Mouse (Mus musculus) midbrain, embryonic 15.5 days (tissue): ENCODE measurements around the gene Lce1l. TPM values are rescaled to one million over a fixed set of nuclear protein-coding genes. Genes with fewer than 3 reads are reported as not detected.
"Not testable (repeated sequence)": the region's sequence is repeated elsewhere in the genome, so short reads cannot be mapped to it uniquely, and the experiment has no call there.

ENCODE experiments used
- ATAC-seq: fragments of 200-750 bp; cut with Nextera tagmentation; replicated peaks from 2 replicates; pipeline ENCODE4 v1.8.0; 2017; ENCODE audit warnings: moderate TSS enrichment
- H3K27ac ChIP-seq: fragments of 300-500 bp; sonication (generic); 2 replicates; pipeline ENCODE4 v1.5.1; 2015; ENCODE audit warnings: mild to moderate bottlenecking, inconsistent platforms
- H3K27me3 ChIP-seq: fragments of 300-500 bp; sonication (generic); replicated peaks from 2 replicates; pipeline ENCODE4 v1.6.1; 2015; ENCODE audit warnings: inconsistent platforms
- H3K36me3 ChIP-seq: fragments of 300-500 bp; sonication (generic); replicated peaks from 2 replicates; pipeline ENCODE4 v1.6.1; 2015; ENCODE audit warnings: inconsistent platforms
- H3K4me1 ChIP-seq: fragments of 300-500 bp; sonication (generic); 2 replicates; pipeline ENCODE4 v1.6.1; 2015; ENCODE audit warnings: inconsistent platforms
- H3K4me2 ChIP-seq: fragments of 300-500 bp; sonication (generic); 2 replicates; pipeline ENCODE4 v1.6.1; 2015; ENCODE audit warnings: inconsistent platforms, mild to moderate bottlenecking, moderate library complexity
- H3K4me3 ChIP-seq: fragments of 300-500 bp; sonication (generic); 2 replicates; pipeline ENCODE4 v1.5.1; 2015; ENCODE audit warnings: mild to moderate bottlenecking, inconsistent platforms
- H3K9ac ChIP-seq: fragments of 300-500 bp; sonication (generic); 2 replicates; pipeline ENCODE4 v1.6.1; 2015; ENCODE audit warnings: mild to moderate bottlenecking, inconsistent platforms
- H3K9me3 ChIP-seq: fragments of 300-500 bp; sonication (generic); 2 replicates; pipeline ENCODE4 v1.6.1; 2016; ENCODE audit warnings: inconsistent platforms
- WGBS: fragments of 180-500 bp; shearing (Covaris S2); methylation state at CpG from one replicate; pipeline ENCODE4 v1.1.7; 2015; ENCODE audit warnings: mixed read lengths; 5-methylcytosine and 5-hydroxymethylcytosine counted together
- polyA plus RNA-seq: library from polyadenylated mRNA; unstranded; fragments of >200 nt; fragmentation: Nextera tagmentation; extraction: Ambion mirVana; gene quantifications from 2 replicates; pipeline ENCODE4 v1.2.1, GENCODE M21; 2015

Gene Lce1l
- not detected in 2 replicates for polyA plus RNA-seq

- no peak for ATAC-seq
- H3K4me1 ChIP-seq = no peaks in the 10 kb centered on the region
- WGBS = 91% methylated on average over 3 of the region's 3 CpGs
- no peak within 1 kb of the TSS for H3K4me2 ChIP-seq
- no peaks in the 10 kb centered on the region for H3K36me3 ChIP-seq
- no peaks in the 10 kb centered on the region for H3K9me3 ChIP-seq
- no peak within 1 kb of the TSS for H3K9ac ChIP-seq
- H3K27ac ChIP-seq = no peak within 1 kb of the TSS
- H3K4me3 ChIP-seq = no peak within 1 kb of the TSS
- H3K27me3 ChIP-seq = no peaks in the 10 kb centered on the region
Measured at GRCm38 (mm10) chr3:92851186-92851585, at the start of gene Lce1l. Lce1l (minus strand) TSS chr3:92851286.

- Histone ChIP-seq H3K36me3 (no peaks in the 10 kb centered on the region), H3K9ac (no peak overlapping the region), H3K4me1 (no peaks in the 10 kb centered on the region), H3K4me2 (no peak overlapping the region), H3K27me3 (no peaks in the 10 kb centered on the region), H3K4me3 (no peak overlapping the region), H3K27ac (no peak overlapping the region), H3K9me3 (no peaks in the 10 kb centered on the region)
- WGBS = 35% methylated on average over 1 of the region's 1 CpGs
- ATAC-seq = no peak
Measured at GRCm38 (mm10) chr3:92894489-92894888, 43.4 kb upstream of the Lce1l start.

GRCm38 (mm10) chr3:92894063-92894462 lies 43.0 kb upstream of the Lce1l start:
- H3K27me3 ChIP-seq = no peaks in the 10 kb centered on the region

DNA sequence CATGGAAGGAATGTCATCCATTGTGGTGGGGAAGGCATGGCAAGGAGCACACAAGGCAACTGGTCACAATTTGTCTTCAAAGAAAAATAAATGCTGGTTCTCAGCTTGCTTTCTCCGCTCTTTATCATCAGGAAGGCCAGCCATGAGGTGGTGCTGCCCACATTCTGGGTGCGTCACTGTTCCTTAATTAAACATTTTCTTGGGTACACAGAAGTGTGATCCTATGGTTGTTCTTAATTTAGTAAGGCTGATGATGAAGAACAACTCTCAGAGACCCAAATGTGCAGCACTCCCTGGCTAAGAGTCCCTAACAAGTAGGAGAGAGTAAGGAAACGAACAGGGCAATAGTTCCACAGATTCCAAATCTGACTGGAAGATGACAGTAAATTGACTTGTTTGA lies 23.1 kb upstream of the Lce1l start:
- Histone ChIP-seq H3K4me2 (no peak overlapping the region), H3K27me3 (no peaks in the 10 kb centered on the region), H3K4me1 (no peaks in the 10 kb centered on the region), H3K27ac (no peak overlapping the region), H3K9ac (no peak overlapping the region), H3K36me3 (no peaks in the 10 kb centered on the region), H3K4me3 (no peak overlapping the region), H3K9me3 (no peaks in the 10 kb centered on the region)
- WGBS = 94% methylated on average over 3 of the region's 3 CpGs
- no peak for ATAC-seq

More at GRCm38 (mm10) chr3:92894063-92894462, 43.0 kb upstream of the Lce1l start:
- no peak overlapping the region for H3K4me3 ChIP-seq
- WGBS = 77% methylated on average over 3 of the region's 3 CpGs
- H3K4me1 ChIP-seq = no peaks in the 10 kb centered on the region
- no peaks in the 10 kb centered on the region for H3K9me3 ChIP-seq
- no peak for ATAC-seq
- H3K27ac ChIP-seq = no peak overlapping the region
- no peaks in the 10 kb centered on the region for H3K36me3 ChIP-seq
- no peak overlapping the region for H3K9ac ChIP-seq
- no peak overlapping the region for H3K4me2 ChIP-seq

- ATAC-seq = no peak
- Histone ChIP-seq H3K36me3 (no peaks in the 10 kb centered on the region), H3K4me3 (no peak within 1 kb of the TSS), H3K4me2 (no peak within 1 kb of the TSS), H3K27me3 (no peaks in the 10 kb centered on the region), H3K9me3 (no peaks in the 10 kb centered on the region), H3K27ac (no peak within 1 kb of the TSS), H3K4me1 (no peaks in the 10 kb centered on the region), H3K9ac (no peak within 1 kb of the TSS)
- 88% methylated on average over 4 of the region's 4 CpGs for WGBS
Measured at GRCm38 (mm10) chr3:92870116-92870515, 19.0 kb upstream of the Lce1l start, which contains the start of gene 2310050C09Rik. 2310050C09Rik (minus strand) TSS chr3:92870216.

DNA sequence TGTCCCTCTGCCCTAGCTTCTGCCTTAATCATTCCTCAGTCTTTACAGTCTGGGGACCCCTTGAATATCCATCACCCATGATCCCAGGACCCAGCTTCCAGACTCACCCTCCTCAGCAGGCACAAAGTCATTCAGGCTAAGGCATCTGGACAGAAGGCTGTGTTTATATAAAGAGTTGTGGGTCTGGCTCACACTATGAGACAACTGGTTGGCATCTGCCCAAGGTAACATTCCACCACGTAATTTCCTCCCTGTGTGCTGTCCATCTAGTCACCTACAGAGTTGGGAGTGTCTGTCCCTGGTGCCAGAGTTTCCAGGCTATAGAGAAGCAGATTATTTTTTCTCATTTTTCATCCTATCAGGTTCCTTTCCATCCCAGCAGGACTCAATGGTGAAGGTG lies 24.0 kb downstream of the Lce1l start, which contains the start of gene Kprp:
Gene Kprp, minus strand, starts transcription at position 140 of the 400 bp plus-strand sequence.
- Histone ChIP-seq H3K4me1 (no peaks in the 10 kb centered on the region), H3K27ac (no peak within 1 kb of the TSS), H3K9me3 (no peaks in the 10 kb centered on the region), H3K4me2 (no peak within 1 kb of the TSS), H3K4me3 (no peak within 1 kb of the TSS), H3K36me3 (no peaks in the 10 kb centered on the region), H3K27me3 (no peaks in the 10 kb centered on the region), H3K9ac (no peak within 1 kb of the TSS)
- 66% methylated on average over 1 of the region's 1 CpGs for WGBS
- no peak for ATAC-seq

DNA sequence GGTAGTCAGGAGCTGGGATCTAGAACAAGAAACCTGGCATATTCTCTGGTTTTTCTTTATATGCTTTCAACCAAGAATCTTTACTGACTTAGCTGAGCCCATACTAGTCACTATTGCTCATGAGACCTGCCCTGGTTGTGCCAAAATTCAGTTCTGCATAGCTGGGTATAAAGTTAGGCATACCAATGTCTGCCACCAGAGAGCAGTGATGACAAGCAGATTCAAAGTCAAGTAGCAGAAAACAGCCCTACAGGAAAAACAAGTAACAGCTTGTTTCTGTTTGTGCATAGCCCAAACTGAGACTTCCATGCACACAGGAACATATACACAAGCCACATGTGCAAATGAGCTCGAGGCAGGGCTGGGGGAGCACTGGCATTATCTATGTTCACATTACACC lies 25.3 kb downstream of the Lce1l start:
- ATAC-seq = no peak
- Histone ChIP-seq H3K9me3 (no peaks in the 10 kb centered on the region), H3K4me2 (no peak overlapping the region), H3K9ac (no peak overlapping the region), H3K36me3 (no peaks in the 10 kb centered on the region), H3K4me1 (no peaks in the 10 kb centered on the region), H3K27me3 (no peaks in the 10 kb centered on the region), H3K4me3 (no peak overlapping the region), H3K27ac (no peak overlapping the region)
- WGBS = 33% methylated on average over 1 of the region's 1 CpGs

- ATAC-seq, H3K9me3 ChIP-seq: not testable (repeated sequence)
- 90% methylated on average over 2 of the region's 2 CpGs for WGBS
Measured at GRCm38 (mm10) chr3:92816036-92816435, 35.0 kb downstream of the Lce1l start.

DNA sequence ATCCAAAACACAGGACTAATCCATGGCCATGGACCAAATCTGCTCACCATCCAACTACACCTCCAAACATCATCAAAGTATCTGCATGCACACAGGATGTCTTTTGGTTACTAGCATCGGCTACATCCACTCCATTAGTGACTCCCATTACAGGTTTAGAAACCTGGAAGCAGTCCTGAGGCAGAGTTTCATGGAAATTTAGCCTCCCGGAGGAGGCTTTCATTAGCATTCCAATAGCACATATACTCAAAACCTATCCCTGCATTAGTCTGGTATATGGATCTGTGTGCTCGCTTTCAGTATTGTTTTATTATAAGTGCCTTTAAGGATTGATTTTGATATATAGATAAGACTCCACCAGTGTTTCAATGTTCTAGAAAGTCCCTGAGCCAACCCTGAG lies 35.5 kb downstream of the Lce1l start:
- Histone ChIP-seq H3K36me3 (no peaks in the 10 kb centered on the region), H3K9ac (no peak overlapping the region), H3K27ac (no peak overlapping the region), H3K4me1 (no peaks in the 10 kb centered on the region), H3K4me3 (no peak overlapping the region), H3K27me3 (no peaks in the 10 kb centered on the region), H3K4me2 (no peak overlapping the region), H3K9me3 (no peaks in the 10 kb centered on the region)
- 92% methylated on average over 3 of the region's 3 CpGs for WGBS
- ATAC-seq = no peak

More at GRCm38 (mm10) chr3:92816036-92816435, 35.0 kb downstream of the Lce1l start:
- H3K9ac ChIP-seq, H3K4me2 ChIP-seq, H3K27ac ChIP-seq, H3K4me3 ChIP-seq, H3K36me3 ChIP-seq, H3K27me3 ChIP-seq, H3K4me1 ChIP-seq: not testable (repeated sequence)

DNA sequence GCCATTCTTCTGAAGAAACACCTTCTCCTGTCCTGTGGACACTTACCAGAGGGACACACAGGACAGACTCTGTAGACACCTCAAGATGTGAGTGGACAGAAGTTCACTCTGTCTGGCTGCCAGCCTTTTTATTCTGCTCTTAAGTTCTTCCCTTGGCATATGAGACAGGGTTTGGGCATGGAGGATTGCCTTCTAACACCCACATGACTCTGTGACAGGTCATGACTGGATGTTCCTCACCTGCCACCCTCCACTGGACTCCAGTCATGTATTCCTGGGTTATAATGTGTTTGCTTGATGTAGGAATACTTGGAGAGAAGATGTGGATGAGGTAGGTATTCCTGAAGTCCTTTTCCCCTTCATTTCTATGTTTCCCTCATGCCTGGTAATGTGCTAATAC lies 43.3 kb downstream of the Lce1l start, which contains the start of gene Lce1k:
Gene Lce1k, minus strand, starts transcription at position 101 of the 400 bp plus-strand sequence.
- Histone ChIP-seq H3K4me2 (no peak within 1 kb of the TSS), H3K4me3 (no peak within 1 kb of the TSS), H3K4me1 (no peaks in the 10 kb centered on the region), H3K36me3 (no peaks in the 10 kb centered on the region), H3K27ac (no peak within 1 kb of the TSS), H3K9me3 (no peaks in the 10 kb centered on the region), H3K27me3 (no peaks in the 10 kb centered on the region), H3K9ac (no peak within 1 kb of the TSS)
- ATAC-seq = no peak

Other genes starting within 250 kb of the Lce1l start
- gene 2210017I01Rik, start 243.8 kb downstream of the Lce1l start, polyA plus RNA-seq = not detected in 2 replicates
- gene Lce6a, start 229.6 kb downstream of the Lce1l start, polyA plus RNA-seq = not detected in 2 replicates
- gene Lce1a1, start 203.0 kb downstream of the Lce1l start, polyA plus RNA-seq = not detected in 2 replicates
- not detected in 2 replicates for gene Lce1b, start 194.4 kb downstream of the Lce1l start, polyA plus RNA-seq
- gene Lce1a2, start 181.0 kb downstream of the Lce1l start, polyA plus RNA-seq = not detected in 2 replicates
- gene Lce1c, start 172.0 kb downstream of the Lce1l start, polyA plus RNA-seq = not detected in 2 replicates
- gene Lce1d, start 164.1 kb downstream of the Lce1l start, polyA plus RNA-seq = not detected in 2 replicates
- not detected in 2 replicates for gene Lce1e, start 142.2 kb downstream of the Lce1l start, polyA plus RNA-seq
- not detected in 2 replicates for gene Lce1f, start 130.9 kb downstream of the Lce1l start, polyA plus RNA-seq
- not detected in 2 replicates for gene Gm38119, start 112.2 kb downstream of the Lce1l start, polyA plus RNA-seq
- gene Lce1g, start 98.9 kb downstream of the Lce1l start, polyA plus RNA-seq = not detected in 2 replicates
- gene Lce1h, start 86.2 kb downstream of the Lce1l start, polyA plus RNA-seq = not detected in 2 replicates
- not detected in 2 replicates for gene Lce1i, start 72.4 kb downstream of the Lce1l start, polyA plus RNA-seq
- gene Lce1j, start 60.8 kb downstream of the Lce1l start, polyA plus RNA-seq = not detected in 2 replicates
- not detected in 2 replicates for gene Lce1k, start 43.4 kb downstream of the Lce1l start, polyA plus RNA-seq
- gene Kprp, start 24.0 kb downstream of the Lce1l start, polyA plus RNA-seq = not detected in 2 replicates
- gene 2310050C09Rik, start 18.9 kb upstream of the Lce1l start, polyA plus RNA-seq = not detected in 2 replicates
- gene Lce3a, start 74.9 kb upstream of the Lce1l start, polyA plus RNA-seq = not detected in 2 replicates
- not detected in 2 replicates for gene Lce3b, start 81.7 kb upstream of the Lce1l start, polyA plus RNA-seq
- gene Lce3c, start 93.2 kb upstream of the Lce1l start, polyA plus RNA-seq = not detected in 2 replicates
- gene Lce3d, start 106.1 kb upstream of the Lce1l start, polyA plus RNA-seq = not detected in 2 replicates
- gene Lce3e, start 115.8 kb upstream of the Lce1l start, polyA plus RNA-seq = not detected in 2 replicates
- not detected in 2 replicates for gene Lce3f, start 140.9 kb upstream of the Lce1l start, polyA plus RNA-seq
- gene Crct1, start 164.4 kb upstream of the Lce1l start, polyA plus RNA-seq = 1.3 and 1.6 TPM in 2 replicates
- not detected in 2 replicates for gene Lce1m, start 167.8 kb upstream of the Lce1l start, polyA plus RNA-seq
- not detected in 2 replicates for gene Gm4858, start 217.5 kb upstream of the Lce1l start, polyA plus RNA-seq